Mouse (Mus musculus): ENCODE results near the gene Galnt12. TPM values are rescaled to one million over a fixed set of nuclear protein-coding genes. Genes with fewer than 3 reads are reported as not detected.

The Galnt12 gene
- polyA plus RNA-seq, 1 experiment from 2014 or later: 2.1 TPM

DNA sequence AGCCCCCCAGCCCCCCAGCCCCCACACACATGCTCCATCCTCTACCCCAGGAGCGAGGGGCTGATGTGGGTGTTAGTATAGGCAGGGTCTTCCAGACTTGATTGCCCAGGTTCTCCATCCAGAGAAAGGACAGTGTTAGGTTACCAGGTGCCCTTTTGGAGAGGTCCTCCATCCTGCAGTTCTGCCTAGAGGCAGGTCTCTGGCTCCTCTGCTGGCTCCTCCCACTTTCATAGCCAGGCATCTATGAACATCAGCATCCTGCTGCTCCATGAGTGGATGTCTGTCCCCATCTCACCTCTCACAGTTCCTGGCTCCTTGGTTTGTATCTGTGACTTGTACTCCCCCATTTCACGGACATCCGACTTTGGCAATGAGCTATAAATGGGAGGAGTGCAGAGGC, 48.6 kb downstream of the Galnt12 start:
- H3K4me3 ChIP-seq (ENCODE audit: control insufficient read depth in 1 of 2, insufficient read depth in 1 of 2, low read depth in 1 of 2, low read length in 2 of 2): no peak overlapping the region
- H3K9me3 ChIP-seq (ENCODE audit: control insufficient read depth, low read length): no peaks in the 10 kb centered on the region
- H3K9ac ChIP-seq (ENCODE audit: low read length): no peak overlapping the region
- no peaks in the 10 kb centered on the region for H3K36me3 ChIP-seq (ENCODE audit: control insufficient read depth, insufficient read depth, low read length)
- H3K4me2 ChIP-seq (ENCODE audit: low read length): no peak overlapping the region
- H3K27me3 ChIP-seq (ENCODE audit: control insufficient read depth, insufficient read depth, low read length): no peaks in the 10 kb centered on the region
- 80% methylated on average over 3 of the region's 3 CpGs for WGBS
- peaks cover 3 to 10% of the 10 kb centered on the region in 2 experiments; a peak in 3 of 4 replicates for H3K4me1 ChIP-seq (ENCODE audit: control insufficient read depth in 2 of 2, insufficient read depth in 2 of 2, low read length in 2 of 2)
- no peak; the same call in 1 of the 2 replicates for ATAC-seq (ENCODE audit: insufficient number of reproducible peaks, insufficient read depth, low FRiP score, low read depth)
- H3K27ac ChIP-seq (replicated peaks in 1 of 2; ENCODE audit: control insufficient read depth in 1 of 2, insufficient read depth in 1 of 2, low read depth in 2 of 2, low read length in 2 of 2): no peak overlapping the region

GRCm38 (mm10) chr4:47141444-47142154, 49.9 kb downstream of the Galnt12 start:
- Histone ChIP-seq H3K4me2 (ENCODE audit: low read length) (no peak overlapping the region), H3K4me1 (ENCODE audit: control insufficient read depth in 2 of 2, insufficient read depth in 2 of 2, low read length in 2 of 2) (peaks cover 3 to 10% of the 10 kb centered on the region in 2 experiments; a peak in 3 of 4 replicates), H3K27me3 (ENCODE audit: control insufficient read depth, insufficient read depth, low read length) (no peaks in the 10 kb centered on the region), H3K9ac (ENCODE audit: low read length) (no peak overlapping the region), H3K27ac (replicated peaks in 1 of 2; ENCODE audit: control insufficient read depth in 1 of 2, insufficient read depth in 1 of 2, low read depth in 2 of 2, low read length in 2 of 2) (no peak overlapping the region), H3K36me3 (ENCODE audit: control insufficient read depth, insufficient read depth, low read length) (no peaks in the 10 kb centered on the region), H3K9me3 (ENCODE audit: control insufficient read depth, low read length) (no peaks in the 10 kb centered on the region), H3K4me3 (ENCODE audit: control insufficient read depth in 1 of 2, insufficient read depth in 1 of 2, low read depth in 1 of 2, low read length in 2 of 2) (no peak overlapping the region)
- WGBS: 80% methylated on average over 10 of the region's 10 CpGs
- no peak for ATAC-seq (ENCODE audit: insufficient number of reproducible peaks, insufficient read depth, low FRiP score, low read depth)

DNA sequence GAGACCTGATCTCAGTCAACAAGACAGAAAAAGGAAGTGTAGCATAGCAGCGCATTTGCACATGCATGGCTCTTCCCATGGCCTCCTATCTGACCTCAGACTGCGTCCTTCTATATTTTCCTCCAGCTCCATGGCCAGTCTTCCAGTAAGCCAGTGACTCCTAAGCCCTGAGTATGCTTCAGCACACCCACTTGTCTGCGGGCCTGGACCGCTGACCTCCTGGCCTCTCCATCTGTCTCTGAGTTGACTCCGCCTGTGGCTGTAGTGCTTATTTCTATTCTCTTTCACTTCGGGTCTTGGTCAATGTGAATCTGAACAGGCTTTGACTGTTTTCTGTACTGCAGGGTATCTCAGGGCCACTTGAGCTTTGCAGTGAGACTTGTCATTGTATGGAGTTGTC, 52.1 kb downstream of the Galnt12 start:
- peaks cover 3 to 10% of the 10 kb centered on the region in 2 experiments; a peak in 3 of 4 replicates for H3K4me1 ChIP-seq (ENCODE audit: control insufficient read depth in 2 of 2, insufficient read depth in 2 of 2, low read length in 2 of 2)
- H3K27ac ChIP-seq (replicated peaks in 1 of 2; ENCODE audit: control insufficient read depth in 1 of 2, insufficient read depth in 1 of 2, low read depth in 2 of 2, low read length in 2 of 2): no peak overlapping the region
- H3K27me3 ChIP-seq (ENCODE audit: control insufficient read depth, insufficient read depth, low read length): no peaks in the 10 kb centered on the region
- H3K9ac ChIP-seq (ENCODE audit: low read length): no peak overlapping the region
- H3K4me3 ChIP-seq (ENCODE audit: control insufficient read depth in 1 of 2, insufficient read depth in 1 of 2, low read depth in 1 of 2, low read length in 2 of 2): no peak overlapping the region
- WGBS: 63% methylated on average over 6 of the region's 6 CpGs
- no peak overlapping the region for H3K4me2 ChIP-seq (ENCODE audit: low read length)
- ATAC-seq (ENCODE audit: insufficient number of reproducible peaks, insufficient read depth, low FRiP score, low read depth): no peak
- no peaks in the 10 kb centered on the region for H3K9me3 ChIP-seq (ENCODE audit: control insufficient read depth, low read length)
- no peaks in the 10 kb centered on the region for H3K36me3 ChIP-seq (ENCODE audit: control insufficient read depth, insufficient read depth, low read length)

- Histone ChIP-seq H3K9me3 (ENCODE audit: control insufficient read depth, low read length) (no peaks in the 10 kb centered on the region), H3K27ac (replicated peaks in 1 of 2; ENCODE audit: control insufficient read depth in 1 of 2, insufficient read depth in 1 of 2, low read depth in 2 of 2, low read length in 2 of 2) (no peak overlapping the region), H3K4me3 (ENCODE audit: control insufficient read depth in 1 of 2, insufficient read depth in 1 of 2, low read depth in 1 of 2, low read length in 2 of 2) (no peak overlapping the region), H3K9ac (ENCODE audit: low read length) (no peak overlapping the region), H3K36me3 (ENCODE audit: control insufficient read depth, insufficient read depth, low read length) (no peaks in the 10 kb centered on the region), H3K4me2 (ENCODE audit: low read length) (no peak overlapping the region), H3K27me3 (ENCODE audit: control insufficient read depth, insufficient read depth, low read length) (no peaks in the 10 kb centered on the region), H3K4me1 (ENCODE audit: control insufficient read depth in 2 of 2, insufficient read depth in 2 of 2, low read length in 2 of 2) (peaks cover 0 to 5% of the 10 kb centered on the region in 2 experiments; a peak in 1 of 4 replicates)
- 82% methylated on average over 6 of the region's 6 CpGs for WGBS
- ATAC-seq (ENCODE audit: insufficient number of reproducible peaks, insufficient read depth, low FRiP score, low read depth): no peak
Observed at GRCm38 (mm10) chr4:47145341-47145740, 53.6 kb downstream of the Galnt12 start.

DNA sequence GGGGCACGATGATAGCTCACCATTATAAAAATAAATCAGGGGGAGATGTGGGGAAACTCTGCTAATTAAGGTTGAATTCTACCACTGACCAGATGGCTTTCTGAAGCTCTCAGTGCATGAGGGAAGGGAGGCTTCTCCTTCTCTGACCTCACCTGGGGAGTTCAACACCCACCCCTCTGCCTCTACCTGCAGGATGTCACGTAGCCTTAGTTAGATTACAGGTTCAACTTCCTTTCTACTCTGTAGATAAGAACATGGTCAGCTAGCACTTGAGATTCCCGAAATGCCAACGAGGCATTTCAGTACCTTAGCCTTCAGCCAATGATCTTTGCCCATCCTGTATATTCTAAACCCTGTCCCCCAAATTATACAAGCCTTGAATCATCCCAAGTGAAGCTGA, 54.9 kb downstream of the Galnt12 start:
- Histone ChIP-seq H3K4me1 (ENCODE audit: control insufficient read depth in 2 of 2, insufficient read depth in 2 of 2, low read length in 2 of 2) (peaks cover under 1 to 5% of the 10 kb centered on the region in 2 experiments; a peak in 2 of 4 replicates), H3K9me3 (ENCODE audit: control insufficient read depth, low read length) (no peaks in the 10 kb centered on the region), H3K9ac (ENCODE audit: low read length) (no peak overlapping the region), H3K36me3 (ENCODE audit: control insufficient read depth, insufficient read depth, low read length) (no peaks in the 10 kb centered on the region), H3K4me2 (ENCODE audit: low read length) (no peak overlapping the region), H3K27me3 (ENCODE audit: control insufficient read depth, insufficient read depth, low read length) (no peaks in the 10 kb centered on the region), H3K4me3 (ENCODE audit: control insufficient read depth in 1 of 2, insufficient read depth in 1 of 2, low read depth in 1 of 2, low read length in 2 of 2) (no peak overlapping the region), H3K27ac (replicated peaks in 1 of 2; ENCODE audit: control insufficient read depth in 1 of 2, insufficient read depth in 1 of 2, low read depth in 2 of 2, low read length in 2 of 2) (no peak overlapping the region)
- 68% methylated on average over 4 of the region's 4 CpGs for WGBS
- ATAC-seq (ENCODE audit: insufficient number of reproducible peaks, insufficient read depth, low FRiP score, low read depth): no peak

DNA sequence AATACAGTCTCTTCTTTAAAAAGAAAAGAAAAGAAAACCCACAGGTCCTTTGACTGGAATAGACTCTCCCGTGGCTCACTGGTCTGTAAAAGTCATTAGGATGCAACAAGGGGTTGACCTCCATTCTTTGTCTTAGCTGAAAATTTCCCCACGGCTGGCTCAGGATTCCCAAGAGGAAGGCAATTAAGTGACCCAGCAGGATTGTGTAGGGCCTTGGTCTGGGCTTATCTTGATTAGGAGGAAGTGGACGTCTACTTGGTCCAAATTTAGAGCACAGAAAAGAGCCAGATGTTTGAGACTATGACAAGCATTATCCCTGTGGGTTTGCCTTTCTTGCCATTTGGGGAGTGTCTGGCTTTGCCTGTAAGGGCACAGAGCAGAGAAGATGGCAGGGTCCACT, 58.3 kb downstream of the Galnt12 start:
- Histone ChIP-seq H3K36me3 (ENCODE audit: control insufficient read depth, insufficient read depth, low read length) (no peaks in the 10 kb centered on the region), H3K9me3 (ENCODE audit: control insufficient read depth, low read length) (no peaks in the 10 kb centered on the region), H3K4me2 (ENCODE audit: low read length) (no peak overlapping the region), H3K27ac (replicated peaks in 1 of 2; ENCODE audit: control insufficient read depth in 1 of 2, insufficient read depth in 1 of 2, low read depth in 2 of 2, low read length in 2 of 2) (no peak overlapping the region), H3K27me3 (ENCODE audit: control insufficient read depth, insufficient read depth, low read length) (no peaks in the 10 kb centered on the region), H3K4me1 (ENCODE audit: control insufficient read depth in 2 of 2, insufficient read depth in 2 of 2, low read length in 2 of 2) (peaks cover 6 to 8% of the 10 kb centered on the region in 2 experiments; a peak in 3 of 4 replicates), H3K9ac (ENCODE audit: low read length) (no peak overlapping the region), H3K4me3 (ENCODE audit: control insufficient read depth in 1 of 2, insufficient read depth in 1 of 2, low read depth in 1 of 2, low read length in 2 of 2) (no peak overlapping the region)
- 15% methylated on average over 3 of the region's 3 CpGs for WGBS
- ATAC-seq (ENCODE audit: insufficient number of reproducible peaks, insufficient read depth, low FRiP score, low read depth): 0 out of 2 replicates have a peak, but pooled peaks have one; percentile 31

GRCm38 (mm10) chr4:47150806-47151205, 59.1 kb downstream of the Galnt12 start:
- H3K27ac ChIP-seq (replicated peaks in 1 of 2; ENCODE audit: control insufficient read depth in 1 of 2, insufficient read depth in 1 of 2, low read depth in 2 of 2, low read length in 2 of 2): no peak overlapping the region; a peak in 1 of 4 replicates
- H3K36me3 ChIP-seq (ENCODE audit: control insufficient read depth, insufficient read depth, low read length): no peaks in the 10 kb centered on the region
- no peak for ATAC-seq (ENCODE audit: insufficient number of reproducible peaks, insufficient read depth, low FRiP score, low read depth)
- H3K9me3 ChIP-seq (ENCODE audit: control insufficient read depth, low read length): no peaks in the 10 kb centered on the region
- H3K9ac ChIP-seq (ENCODE audit: low read length): no peak overlapping the region
- no peak overlapping the region for H3K4me2 ChIP-seq (ENCODE audit: low read length)
- no peaks in the 10 kb centered on the region for H3K27me3 ChIP-seq (ENCODE audit: control insufficient read depth, insufficient read depth, low read length)
- H3K4me3 ChIP-seq (ENCODE audit: control insufficient read depth in 1 of 2, insufficient read depth in 1 of 2, low read depth in 1 of 2, low read length in 2 of 2): no peak overlapping the region
- peaks cover 6 to 8% of the 10 kb centered on the region in 2 experiments; a peak in 3 of 4 replicates for H3K4me1 ChIP-seq (ENCODE audit: control insufficient read depth in 2 of 2, insufficient read depth in 2 of 2, low read length in 2 of 2)
- 85% methylated on average over 3 of the region's 3 CpGs for WGBS
